Mouse (Mus musculus) right cerebral cortex, postnatal 10 days (tissue): ENCODE measurements around the gene Gm20388.
A peak's percentile ranks its signal among the peaks of the same experiment; 100 is the strongest.

Source experiments
- DNase-seq, 2 experiments: peaks; one replicate each; pipeline ENCODE4 v3.0.0; 2021; ENCODE audit warnings: low spot score in 2 of 2

Gene Gm20388

DNA sequence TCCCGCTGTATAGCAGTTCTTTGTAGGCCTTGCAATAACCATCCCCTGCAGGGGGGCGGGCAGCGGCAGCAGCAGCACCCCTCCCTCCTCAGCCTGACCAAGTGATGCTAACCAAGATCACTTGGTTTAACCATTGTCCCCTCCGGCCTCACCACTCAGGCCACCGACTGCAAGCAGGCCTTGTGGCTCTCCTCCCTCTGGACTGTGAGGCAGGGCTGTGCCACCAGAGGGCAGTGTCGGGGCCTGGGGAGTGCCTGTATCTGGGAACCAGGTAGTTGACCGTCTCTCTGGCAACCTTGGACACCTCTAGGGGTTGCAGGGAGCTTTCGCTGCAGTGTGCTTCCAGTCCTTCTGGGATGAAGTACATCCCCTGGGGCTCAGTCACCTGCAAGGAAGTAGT, 2252.4 kb downstream of the Gm20388 start:
- peak; percentile 44 to 78 for DNase-seq

DNA sequence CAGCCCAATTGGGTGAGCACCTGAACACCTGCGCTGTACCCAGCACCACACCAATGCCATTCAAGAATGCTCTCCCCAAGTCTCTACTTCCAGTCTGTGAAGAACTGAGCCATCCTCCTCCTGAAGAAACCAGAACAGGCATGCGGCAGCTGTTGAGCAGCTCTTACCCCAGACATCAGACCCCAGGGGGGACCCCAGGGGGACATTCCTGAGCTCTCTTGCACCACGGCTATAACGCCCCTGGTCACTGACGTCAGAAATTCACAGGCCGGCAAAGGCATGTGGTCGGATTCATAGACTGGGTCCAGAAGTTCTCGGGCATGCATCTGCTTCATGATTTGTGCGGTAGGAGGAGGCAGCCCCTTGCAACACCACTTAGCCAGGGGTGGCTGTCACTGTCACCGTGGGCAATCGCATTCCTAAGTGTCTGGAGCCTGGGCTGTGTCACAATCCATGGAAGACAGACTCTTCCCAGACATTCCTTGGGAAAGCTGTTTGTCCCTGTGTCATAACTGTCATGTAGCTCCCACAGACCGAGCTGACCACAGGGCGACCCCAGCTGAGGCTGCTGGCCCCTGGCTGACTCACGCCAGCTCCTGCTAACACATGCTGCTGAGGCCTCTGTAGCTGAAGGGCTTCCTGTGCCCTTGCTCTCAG, 2256.7 kb downstream of the Gm20388 start:
- no peak for DNase-seq

DNA sequence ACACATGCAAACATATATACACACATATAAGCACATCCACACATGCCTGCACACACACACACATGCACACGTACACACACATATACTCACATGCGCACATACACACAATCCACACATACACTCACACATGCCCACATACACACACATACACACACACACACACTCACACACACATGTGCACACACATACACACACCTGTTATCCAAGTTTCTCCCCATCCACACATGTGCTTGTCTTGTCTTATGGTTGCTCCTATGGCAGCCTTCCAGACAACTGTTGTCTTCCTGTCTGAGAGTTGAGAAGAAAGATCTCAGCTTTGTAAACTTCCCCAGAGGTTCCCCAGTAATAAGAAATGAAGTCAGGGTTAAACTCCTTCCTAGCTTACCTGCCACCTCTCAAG, 2258.8 kb downstream of the Gm20388 start:
- DNase-seq = no peak

DNA sequence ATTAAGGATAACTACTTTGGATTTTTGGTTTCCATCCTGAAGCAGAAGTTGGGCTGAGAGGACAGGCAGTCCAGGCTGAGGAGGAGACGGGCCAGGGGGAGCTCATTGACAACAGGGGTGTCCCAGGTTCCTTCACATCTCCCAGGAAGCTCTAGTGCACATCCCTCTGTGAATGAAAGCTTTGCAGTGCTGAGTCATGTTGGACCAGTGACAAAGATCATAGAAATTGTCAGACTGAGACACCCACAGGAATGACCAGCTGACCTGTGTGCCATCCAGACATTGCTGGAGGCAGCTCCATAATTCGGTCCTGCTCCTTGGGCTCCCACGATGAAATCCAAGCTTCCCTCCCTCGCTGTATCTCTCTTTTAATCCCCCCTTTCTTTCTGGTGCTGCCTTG, 2261.2 kb downstream of the Gm20388 start:
- no peak for DNase-seq

DNA sequence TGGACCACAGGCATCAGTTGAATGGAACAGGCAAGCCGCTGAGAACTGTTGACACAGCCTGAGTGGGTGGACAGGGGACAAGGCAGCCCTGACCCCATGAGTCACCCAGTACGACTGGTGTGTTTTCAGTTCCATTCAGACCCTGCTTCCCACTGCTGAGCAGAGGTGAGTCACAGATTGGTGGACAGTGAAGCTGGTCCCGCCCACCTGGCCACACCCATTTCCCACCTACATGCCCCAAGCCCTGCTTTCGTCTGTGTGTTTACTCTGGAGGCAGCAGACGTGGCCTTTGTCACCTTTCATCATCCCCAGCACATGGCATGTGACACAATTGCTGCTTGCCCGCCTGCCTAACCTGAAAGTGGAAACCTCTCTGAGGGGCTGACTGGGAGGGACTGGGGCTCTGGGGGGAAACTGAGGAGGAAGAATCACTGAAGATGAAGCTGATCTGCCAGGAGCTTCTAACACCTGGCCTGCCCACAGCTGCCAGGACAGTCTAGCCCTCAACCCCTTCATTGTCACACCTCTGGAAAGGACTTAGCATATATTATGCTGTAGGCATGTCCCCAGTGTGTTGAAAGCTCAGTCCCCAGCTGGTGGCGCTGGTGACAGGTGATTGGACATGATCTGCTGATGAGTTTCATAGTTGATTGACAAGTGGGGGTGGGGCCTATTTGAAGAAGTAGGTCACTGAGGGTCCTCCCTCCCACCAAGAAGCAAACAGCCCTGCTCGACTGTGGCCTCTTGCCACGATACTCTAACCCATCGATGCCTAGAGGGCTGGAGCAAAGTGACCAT, 2263.7 kb downstream of the Gm20388 start:
- no peak for DNase-seq

DNA sequence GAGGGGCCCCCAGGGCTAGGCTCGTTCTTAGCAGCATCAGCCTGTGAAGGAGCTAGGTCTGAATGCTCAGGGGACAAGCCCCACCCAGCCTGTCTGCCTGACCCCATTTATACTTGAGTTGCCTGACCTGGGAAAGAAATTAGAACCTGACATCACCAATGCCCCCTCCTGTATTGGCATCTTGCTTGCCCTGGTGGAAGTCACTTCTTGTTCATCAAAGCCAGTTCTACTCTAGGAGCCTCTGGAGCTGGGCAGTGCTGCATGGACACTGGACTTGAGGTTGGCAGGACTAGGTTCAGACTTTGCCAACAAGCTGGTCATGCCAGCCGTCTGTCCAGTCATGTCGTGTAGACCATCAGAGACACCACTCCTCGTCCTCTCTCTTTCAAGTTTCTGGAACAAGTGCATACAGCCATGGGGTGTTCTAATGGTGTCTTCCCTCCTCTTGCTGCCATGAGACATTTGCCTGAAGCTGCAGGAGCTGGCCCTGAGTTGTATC, 2267.8 kb downstream of the Gm20388 start:
- DNase-seq = no peak

DNA sequence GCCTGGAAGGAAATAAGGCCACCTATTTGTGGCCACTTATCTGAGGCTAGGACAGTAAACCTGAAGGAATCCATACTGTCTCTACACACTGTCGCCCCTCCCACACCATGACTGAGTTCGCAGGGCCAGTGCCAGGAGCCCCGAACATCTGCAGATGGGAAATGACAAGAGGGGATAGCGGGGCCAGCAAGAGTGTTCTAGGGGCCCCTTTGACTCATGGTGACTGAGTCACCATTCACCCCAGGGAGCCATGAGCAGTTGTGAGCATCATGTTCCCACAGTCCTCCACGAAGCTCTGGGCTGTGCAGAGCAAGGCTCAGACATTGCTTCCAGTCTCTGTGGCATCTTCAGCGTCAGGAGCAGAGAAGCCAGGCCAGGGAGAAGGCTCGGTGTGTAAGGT, 2268.7 kb downstream of the Gm20388 start:
- no peak for DNase-seq

DNA sequence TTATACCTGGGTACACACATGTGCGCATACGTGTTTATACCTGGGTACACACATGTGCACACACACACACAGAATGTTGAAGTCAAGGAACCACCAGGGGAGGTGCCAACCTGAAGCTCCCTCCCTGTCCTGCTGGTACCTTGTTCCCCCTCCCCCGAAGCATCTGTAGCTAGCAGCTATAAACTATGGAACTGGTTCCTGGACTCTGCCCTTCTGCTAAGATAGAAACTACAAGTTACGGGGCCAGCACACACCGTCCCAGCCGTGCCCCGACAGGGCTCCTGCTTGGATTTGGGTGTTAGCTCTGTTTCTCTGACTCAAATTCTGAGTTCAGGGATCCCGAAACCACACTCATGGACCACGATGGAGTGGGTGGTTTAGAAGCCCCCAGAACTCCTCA, 2269.5 kb downstream of the Gm20388 start:
- no peak for DNase-seq

DNA sequence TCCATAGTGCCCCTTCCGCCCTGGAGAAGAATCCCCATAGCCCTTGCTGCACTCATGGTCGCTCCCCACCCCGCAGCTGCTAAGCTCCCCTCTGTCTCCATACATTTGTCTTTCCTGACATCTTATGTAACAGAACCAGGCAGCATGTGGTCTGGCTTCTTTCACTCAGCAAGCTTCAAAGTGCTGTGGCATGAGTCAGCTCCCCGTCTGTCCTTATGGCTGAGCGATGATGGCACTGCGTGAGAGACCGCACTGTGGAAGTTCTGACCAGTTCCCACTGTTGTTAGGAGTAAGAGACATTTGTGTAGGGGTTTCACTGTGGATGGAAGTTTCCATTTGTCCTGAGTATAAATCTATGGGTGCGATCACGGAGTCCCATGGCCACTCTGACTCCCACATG, 2270.8 kb downstream of the Gm20388 start:
- DNase-seq = no peak

DNA sequence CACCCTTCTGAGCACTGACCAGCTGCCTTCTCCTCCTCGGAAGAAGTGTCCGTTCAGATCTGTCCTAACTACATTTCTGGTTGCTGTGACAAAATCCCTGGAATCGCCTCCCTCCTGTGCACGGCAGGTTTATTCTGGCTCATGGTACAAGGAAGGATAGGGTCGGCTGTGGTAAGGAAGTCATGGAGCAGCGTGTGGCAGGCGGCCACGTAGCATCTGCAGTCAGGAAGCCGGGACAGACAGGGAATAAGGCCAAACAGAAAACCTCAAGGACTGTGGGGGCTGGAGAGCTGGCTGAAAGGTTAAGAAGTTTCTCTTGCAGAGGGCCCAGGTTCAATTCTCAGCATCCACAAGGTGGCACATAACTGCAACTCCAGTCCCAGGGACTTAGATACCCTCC, 2271.3 kb downstream of the Gm20388 start:
- no peak for DNase-seq

DNA sequence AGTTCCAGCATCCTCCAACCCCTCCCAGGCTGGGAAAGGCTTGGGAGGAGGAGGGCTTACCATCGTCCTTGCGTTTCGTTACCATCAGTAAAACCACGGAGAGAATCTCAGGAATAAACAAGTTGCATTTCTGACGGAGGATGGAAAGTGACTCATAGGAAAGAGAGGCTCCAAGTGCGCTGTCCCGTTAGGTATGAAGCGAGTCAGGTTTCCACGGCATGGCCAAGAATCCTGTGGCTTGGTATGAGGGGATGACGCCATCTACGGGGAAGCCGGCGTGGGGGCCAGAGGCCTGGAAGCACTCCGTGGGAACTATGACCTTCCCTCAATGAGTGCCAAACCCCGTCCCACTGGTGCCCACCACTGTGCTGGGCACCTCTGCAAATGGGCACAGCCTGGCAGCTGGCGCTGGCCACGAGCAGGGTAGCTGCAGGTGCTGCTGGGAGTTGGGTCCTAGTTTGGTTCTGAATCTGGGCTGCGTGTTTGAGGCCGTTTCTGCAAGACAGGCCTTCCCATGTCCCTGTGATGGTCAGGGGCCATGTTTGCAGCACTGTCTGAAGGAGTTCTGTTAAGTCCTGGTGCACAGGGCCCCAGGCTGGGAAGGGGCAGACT, 2275.8 kb downstream of the Gm20388 start:
- no peak for DNase-seq

DNA sequence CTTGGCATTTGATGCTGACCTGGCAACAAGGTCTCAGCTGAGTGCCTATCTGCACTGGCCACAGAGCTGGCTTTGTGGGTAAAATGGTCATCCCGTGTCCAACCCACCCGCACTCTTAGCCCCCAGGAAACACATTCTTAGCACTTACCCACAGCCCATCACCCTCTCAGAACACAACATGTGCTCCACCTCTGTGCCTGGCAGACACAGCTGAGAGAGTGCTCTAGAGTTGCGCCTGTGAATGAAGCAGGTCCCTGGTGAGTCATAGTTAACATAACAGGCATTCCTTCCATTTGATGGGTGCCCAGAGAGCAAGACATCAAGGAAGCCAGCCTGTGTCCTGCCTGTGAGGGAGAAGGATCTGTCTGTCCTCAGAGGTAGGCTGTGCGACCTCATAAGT, 2276.6 kb downstream of the Gm20388 start:
- DNase-seq = no peak

DNA sequence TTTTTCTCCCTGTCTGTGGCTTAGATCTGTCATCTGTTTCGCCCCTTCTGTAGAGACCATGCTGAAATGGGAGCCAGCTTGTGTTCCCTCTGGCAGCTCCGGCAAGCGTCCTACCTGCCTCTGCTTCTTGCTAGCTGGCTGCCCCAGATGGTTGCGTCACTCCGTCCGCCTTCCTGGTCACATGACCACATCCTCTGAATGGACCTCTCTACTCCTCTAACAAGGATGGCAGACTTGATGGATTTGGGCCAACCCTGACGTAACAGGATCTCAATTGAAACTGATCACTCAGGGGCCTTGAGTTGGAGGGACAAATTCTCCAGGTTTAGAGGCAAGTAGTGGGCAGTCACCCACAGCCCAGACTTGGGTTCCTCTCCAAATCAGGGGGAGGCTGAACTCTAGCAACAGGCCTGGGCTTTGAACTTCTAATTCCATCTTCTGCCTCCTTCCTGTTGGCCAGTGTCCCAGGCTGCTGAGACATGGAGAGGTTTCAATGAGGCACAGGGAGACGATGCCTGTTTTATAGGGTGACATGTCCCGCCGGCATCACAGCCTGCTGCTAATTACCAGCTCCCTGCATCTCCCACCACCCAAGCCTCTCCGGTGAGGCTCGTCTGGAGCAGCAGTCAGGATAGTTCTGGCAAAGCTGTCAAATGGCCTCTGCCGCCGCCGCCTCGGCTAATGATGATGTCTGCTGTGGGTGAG, 2279.9 kb downstream of the Gm20388 start:
- peak; percentile 75 to 80 for DNase-seq

DNA sequence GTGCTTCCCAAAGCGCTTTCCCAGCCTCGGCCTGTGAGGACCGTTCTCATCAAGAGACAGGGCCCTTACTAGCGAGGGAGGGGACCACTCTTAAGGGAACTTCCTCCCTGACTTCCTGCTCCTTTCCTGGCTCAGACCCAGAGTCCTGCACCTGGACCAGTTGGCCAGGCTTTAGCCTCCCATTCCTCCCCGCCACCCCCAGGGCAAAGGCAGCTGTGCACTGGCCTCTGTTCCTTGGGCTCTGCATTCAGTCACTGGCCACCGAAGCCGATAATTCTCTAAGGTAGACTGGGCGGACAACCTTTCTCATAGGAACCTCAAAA, 2280.4 kb downstream of the Gm20388 start:
- DNase-seq = no peak

DNA sequence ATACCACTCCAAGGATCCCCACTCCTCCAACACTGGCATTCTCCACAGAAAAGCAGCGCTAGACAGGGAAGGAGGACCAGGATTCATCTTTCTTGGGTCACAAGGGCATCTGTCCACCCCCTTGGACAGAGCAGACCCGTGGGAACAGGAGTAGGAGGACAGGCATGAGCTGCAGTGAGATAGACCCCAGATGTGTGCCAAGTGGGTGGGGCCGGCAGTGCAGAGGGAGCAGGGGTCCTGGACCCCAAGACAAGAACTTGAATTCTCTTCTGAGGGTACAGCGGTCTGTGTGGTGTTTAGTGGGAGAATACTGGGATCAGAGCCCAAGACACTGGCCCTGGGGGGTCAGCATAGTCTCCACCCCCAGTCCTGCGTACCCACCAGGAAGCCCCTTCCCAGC, 2282.1 kb downstream of the Gm20388 start:
- no peak for DNase-seq

DNA sequence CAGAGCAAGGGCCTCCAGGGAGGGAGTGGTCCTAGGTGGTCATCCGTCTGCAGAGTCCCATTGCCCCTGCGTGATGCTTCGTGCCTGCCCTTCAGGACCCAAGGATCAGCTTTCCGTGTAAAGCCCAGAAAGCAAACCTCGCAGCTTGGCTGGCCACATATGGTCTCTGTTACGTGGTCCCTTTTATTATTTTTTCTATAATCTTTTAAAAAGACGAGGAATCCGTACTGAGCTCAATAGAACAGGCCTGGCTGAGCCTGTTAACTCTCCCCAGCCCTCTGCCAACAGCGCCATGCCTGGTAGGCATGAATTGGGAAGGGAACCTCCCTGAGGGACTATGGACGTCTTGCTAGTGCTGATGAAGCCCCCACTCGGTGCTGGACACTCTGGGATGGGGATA, 2282.9 kb downstream of the Gm20388 start:
- DNase-seq = no peak

DNA sequence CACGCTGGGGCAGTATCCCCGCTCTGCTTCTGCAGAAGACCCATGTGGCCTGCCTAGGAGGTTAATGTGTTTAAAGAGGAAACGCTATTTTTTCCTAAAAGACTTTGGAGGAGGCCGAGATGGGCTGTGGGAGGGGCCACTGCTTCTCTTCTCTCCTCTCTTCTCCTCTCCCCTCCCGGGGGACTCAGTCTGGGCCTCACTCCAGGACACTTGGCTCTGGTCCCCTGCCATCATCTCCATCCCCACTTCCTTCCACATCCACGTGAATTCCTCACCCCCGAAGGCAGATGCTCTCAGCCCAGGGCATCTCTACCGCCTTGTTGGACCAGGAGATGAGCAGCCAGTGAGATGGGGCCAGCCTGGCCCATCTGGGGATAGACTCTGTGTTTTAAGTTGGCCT, 2283.8 kb downstream of the Gm20388 start:
- peak; percentile 67 to 75 for DNase-seq

DNA sequence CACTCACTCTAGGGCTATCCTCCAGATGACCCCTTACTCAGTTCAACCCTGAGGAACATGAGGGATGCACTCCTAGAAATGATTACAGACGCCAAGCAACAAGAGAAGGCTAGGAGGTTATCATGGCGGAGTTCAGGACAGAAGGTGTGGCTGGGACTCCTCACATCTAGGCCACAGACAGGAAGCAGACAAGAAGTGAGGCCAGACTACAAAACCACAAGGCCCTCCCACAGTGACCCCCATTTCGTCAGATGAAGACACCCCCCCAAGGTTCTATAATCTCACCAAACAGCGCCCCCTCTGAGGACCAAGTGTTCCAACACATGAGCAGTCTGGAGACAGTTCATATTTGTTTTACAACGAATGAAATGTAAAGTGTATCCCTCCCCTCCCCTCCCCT, 2286.7 kb downstream of the Gm20388 start:
- DNase-seq = no peak

DNA sequence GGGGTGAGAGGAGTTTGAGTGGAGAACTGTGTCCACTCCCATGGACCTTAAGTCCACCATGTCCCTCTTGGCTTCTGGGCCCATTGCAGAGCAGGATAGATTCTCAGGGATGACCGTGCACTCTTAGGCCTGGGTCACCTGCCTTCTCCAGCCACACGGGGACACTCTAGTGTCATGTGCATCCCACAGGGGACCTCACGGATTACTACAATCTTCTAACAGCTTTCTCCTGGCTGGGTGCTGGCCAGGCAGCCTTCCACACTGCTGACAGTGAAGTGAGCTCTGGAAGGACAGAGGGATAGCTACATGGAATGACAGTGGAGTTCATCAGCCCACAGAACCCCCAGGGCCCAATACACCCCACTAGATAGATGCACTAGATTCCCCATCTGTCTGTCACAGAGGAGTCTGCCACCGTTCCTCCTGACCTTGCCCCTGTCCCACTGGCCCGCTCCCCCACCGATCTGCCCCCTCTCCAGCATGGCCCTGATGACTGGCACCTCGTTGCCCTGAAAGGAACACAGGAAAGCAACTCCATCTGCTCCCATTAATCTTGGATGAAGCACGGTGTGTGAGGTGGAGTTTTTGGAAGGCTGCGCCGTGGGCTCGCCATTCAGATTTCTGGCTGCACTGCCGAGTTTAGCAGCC, 2287.9 kb downstream of the Gm20388 start:
- no peak for DNase-seq

DNA sequence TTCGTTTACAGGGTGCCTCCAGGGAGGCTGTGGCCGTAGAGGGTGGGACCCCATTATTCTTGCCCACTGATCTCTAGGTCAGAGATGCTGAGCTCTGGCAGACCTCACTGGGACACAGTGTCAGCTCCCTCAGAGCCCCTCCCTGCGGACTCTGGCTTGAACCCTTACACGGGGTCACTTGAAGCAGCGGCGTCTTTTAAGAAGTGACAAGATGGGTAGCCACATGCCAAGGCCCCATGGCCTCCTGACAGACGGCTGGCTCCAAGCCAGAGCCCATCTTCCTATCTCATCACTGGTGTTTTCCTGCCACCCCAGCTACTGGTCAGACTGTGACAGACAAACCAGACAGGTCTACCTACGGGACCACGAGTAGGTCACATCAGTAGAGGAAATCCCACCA, 2288.6 kb downstream of the Gm20388 start:
- no peak for DNase-seq

DNA sequence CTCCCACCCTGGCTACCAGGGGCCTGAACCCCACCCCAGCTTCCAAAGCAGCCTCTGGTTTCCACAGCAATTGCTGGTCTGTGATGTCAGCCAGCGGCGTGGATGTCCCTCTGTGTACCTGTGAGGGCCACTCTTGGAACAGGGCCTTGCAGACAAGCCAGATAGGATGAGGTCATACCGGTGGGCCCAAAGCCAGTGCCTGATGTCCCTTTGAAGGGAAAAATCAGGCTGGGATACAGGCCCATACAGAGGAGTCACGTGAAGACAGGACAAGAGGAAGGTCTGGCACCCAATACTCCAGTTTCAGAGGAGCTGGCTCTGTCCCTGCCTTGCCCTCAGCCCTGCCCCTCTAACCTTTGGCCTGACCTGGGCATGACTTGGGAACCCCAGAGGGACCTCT, 2289.2 kb downstream of the Gm20388 start:
- no peak for DNase-seq

DNA sequence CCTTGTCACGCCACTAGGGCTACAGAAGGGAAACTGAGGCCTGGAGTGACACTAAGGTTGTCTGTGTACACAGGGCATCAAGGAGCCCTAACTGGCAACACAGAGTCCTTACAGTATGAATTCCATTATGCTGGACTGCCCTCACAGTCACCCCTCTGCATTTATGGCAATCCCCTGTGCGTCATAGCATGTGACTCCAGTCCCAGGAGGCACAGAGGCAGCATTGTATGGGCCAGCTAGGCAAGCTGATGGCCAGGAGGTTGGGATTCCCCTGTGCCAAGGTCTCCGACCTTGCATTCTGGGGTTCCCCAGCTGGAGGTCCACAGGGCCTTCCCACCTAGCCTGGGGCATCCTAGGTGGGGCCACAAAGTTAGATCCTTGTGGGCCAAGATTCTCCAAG, 2300.9 kb downstream of the Gm20388 start:
- DNase-seq = no peak
